Mouse (Mus musculus): ENCODE results near the gene Dglucy.

DNA sequence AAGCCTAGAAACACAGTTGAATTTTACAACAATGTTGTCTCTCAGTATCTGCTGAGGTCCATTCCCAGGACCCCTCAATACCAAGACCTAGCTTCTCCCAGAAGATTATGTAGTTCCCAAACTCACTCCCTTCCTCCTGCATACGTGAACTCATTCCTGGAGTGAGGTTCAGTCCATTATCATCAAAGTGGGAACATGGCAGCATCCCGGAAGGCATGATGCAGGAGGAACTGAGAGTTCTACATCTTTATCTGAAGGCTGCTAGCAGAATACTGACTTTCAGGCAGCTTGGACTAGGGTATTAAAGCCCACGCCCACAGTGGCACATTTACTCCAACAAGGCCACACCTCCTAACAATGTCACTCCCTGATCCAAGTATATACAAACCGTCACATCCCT, 64.3 kb downstream of the Dglucy start:
- TF ChIP-seq CTCF (IDR thresholded peaks at IDR 0.05; ENCODE audit: borderline replicate concordance, insufficient read depth, low read depth, low read length) (no peak), POLR2A (IDR thresholded peaks at IDR 0.05; ENCODE audit: borderline replicate concordance, insufficient read depth, low read length) (no peak)

Measured in cerebellum, adult 2 months (tissue).